Mouse (Mus musculus) c-Kit-positive CD71-positive TER-119-negative erythroid progenitor cells, embryonic 14.5 days (primary cell): ENCODE results near the gene Lrrc45.
A peak's percentile ranks its signal among the peaks of the same experiment; 100 is the strongest.

Source experiments
- DNase-seq: peaks from one replicate; pipeline ENCODE4 v3.0.0-alpha.2; 2013; ENCODE audit warnings: low read depth

Gene Lrrc45

GRCm38 (mm10) chr11:120704486-120705325, 9.0 kb upstream of the Lrrc45 start:
- DNase-seq, result no peak

DNA sequence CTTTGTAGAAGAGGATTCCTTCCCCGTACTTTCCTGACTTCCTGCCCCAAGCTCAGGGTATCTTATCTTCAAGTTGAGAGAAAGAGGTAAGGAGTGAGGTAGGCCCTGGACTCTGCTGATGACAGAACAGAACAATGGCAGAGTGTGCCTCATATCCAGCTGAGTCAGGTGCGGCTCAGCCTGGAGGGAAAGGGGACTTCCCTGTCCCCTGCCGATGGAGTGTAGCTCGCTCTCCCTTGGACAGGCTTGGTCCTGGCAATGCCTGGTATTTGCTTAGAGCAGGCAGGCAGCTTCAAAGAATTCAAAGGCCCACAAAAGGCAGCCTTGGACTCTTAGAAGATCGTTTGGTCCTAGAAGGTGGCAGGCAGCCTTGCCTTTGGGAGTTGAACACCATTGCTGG, 7.6 kb upstream of the Lrrc45 start:
- DNase-seq, result no peak

- DNase-seq, result no peak
These were observed 6.5 kb upstream of the Lrrc45 start for GRCm38 (mm10) chr11:120707225-120707624.

GRCm38 (mm10) chr11:120707969-120708368, 5.8 kb upstream of the Lrrc45 start:
- no peak for DNase-seq

- DNase-seq, result no peak
These were observed 4.2 kb upstream of the Lrrc45 start for GRCm38 (mm10) chr11:120709551-120709950.

DNA sequence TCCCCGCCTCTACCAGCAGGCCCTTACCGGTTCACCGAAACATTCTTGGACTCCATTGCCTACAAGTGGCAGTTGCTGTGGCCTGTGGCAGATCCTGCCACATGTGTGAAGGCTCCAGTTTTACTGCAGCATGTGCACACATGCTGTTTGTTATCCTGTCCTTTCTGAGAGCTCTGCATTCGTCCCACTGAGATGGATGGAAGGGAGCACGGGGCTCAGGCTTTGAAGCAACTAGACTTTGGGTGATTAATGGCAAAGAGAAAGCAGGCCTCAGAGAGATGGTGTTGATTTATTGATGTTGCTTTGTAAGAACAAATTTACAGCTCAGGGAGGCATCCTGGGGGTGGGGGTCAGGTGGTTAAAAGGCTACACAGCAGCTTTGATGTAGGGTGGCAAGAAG, 3.1 kb upstream of the Lrrc45 start:
- DNase-seq, result no peak

- DNase-seq, result no peak
These were observed 1.6 kb upstream of the Lrrc45 start for GRCm38 (mm10) chr11:120711980-120712604.

DNA sequence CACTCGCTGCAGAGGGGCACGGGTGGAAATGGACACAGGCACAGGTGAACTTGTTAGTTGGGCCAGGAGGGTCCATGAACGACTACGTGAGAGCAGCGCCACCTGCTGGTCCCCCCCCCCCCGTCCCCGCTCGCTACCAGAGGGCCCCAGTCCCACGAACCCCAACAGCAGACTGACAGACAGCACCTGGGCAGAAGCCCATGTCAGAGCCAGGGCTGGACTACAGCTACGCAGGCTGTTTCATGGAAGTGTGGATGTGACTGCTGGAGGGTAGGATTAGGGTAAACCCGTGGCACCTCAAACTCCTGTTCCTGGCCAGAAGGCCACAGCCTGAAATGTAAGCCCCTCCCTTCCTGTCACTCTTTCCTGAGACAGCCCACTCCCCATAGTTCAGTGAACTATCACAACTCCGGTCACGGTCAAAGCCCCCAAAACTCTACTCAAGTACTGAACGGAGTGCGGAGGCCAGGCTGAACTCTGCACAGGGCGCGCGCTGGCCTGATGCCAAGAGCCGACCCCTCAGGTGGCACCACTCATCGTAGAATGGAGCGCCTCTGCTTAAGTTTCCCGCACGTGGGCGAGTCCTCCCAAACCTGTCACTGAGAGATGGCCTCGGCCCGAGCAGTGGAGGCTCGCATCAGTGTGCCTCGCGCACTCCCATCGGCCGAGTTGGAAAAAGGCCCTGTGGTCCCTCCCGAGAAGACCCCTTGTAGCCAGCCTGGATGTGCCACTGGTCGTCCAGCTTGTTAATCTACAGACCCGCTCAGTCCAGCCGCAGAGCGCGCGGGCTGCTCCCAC, 755 bp upstream of the Lrrc45 start:
- peak; percentile 55 for DNase-seq

- no peak for DNase-seq
These were observed 821 bp downstream of the Lrrc45 start for GRCm38 (mm10) chr11:120714546-120714945.

- DNase-seq, result no peak
These were observed 1.4 kb downstream of the Lrrc45 start for GRCm38 (mm10) chr11:120715131-120715530.

DNA sequence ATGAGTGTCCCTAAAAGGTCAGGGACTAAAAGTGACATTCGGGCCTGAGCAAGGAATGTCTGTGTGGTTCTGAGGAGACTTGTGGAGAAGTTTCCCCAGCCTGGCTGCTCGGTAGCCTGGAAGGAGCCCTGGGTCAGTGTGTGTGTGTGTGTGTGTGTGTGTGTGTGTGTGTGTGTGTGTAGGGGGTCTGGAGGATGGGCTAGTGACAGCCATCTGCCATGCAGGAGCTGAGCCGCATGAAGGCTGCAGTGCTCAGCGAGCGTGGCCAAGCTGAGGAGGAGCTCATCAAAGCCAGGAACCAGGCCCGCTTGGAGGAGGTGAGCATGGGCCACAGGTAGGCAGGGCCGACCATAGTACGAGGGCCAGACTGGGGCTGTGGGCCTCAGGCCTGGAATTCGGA, 5.5 kb downstream of the Lrrc45 start:
- no peak for DNase-seq

DNA sequence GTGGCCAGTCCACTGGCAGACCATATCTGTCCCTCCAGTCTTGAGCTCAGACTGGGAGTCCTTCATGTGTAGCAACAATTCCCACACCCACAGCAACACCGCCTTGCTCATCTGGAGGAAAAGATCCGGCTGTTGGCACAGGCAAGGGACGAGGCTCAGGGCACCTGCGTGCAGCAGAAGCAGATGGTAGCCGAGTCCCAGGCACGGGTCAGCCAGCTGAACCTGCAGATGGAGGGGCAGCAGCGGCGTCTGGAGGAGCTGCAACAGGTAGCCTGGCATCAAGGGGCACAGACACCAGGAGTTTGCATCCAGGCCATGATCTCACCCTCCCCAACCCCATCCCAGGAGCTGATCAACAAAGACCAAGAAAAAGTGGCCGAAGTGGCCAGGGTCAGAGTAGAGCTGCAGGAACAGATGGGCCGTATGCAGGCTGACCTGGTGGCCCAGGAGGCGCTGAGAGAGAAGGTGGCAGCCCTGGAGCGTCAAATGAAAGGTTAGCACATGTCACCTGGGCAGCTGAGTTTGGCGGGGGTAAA, 6.2 kb downstream of the Lrrc45 start:
- no peak for DNase-seq

GRCm38 (mm10) chr11:120720450-120720849, 6.7 kb downstream of the Lrrc45 start:
- DNase-seq, result peak; percentile 92

DNA sequence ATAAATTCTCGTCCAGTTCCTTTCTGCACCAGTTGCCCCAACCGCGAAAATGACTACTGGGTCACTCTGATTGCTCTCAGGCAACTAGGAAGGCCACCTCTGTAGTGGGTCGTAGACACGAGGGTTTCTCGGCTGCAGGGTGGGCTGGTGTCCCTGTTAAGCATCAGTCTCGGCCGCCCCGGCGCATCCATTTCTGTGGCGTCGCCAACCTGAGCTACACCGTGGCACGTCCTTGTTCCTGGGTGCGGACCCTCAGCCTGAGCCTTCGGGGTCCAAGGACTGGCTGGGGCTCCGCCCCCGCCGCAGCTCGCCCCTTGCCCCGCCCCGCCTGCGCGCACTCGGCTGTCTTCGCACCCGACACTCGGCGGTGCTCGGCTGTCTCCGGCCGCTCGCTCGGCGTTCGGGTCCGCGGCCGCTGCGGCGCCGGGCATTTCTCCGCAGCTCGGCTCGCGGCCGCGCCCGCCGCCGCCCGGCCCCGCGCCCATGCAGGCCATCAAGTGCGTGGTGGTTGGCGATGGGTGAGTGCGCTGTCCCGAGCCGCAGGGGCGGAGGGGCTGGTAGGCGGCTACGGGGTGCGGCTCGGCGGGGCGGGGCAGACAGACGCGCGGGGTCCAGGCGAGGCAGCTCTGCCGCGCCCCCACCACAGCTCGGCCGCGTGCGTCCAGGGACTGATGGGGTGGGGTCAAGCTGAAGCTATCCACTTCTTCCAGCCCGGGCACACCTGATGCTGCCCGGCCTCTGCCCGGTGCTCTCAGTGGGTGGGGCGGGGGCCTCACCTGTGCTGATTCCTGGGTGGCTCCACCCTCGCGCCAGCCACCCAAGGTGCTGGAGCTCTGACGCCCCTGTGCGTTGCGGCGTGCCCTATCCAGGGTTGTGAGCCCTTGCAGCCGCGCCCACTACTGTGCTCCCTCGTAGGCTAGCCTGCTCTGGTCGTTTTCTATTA, 7.7 kb downstream of the Lrrc45 start, which contains the start of gene Rac3:
Gene Rac3 (plus strand): TSS at position 347 of the 943 bp plus-strand sequence.
- no peak for DNase-seq

GRCm38 (mm10) chr11:120722067-120722630, 8.4 kb downstream of the Lrrc45 start:
- no peak for DNase-seq

DNA sequence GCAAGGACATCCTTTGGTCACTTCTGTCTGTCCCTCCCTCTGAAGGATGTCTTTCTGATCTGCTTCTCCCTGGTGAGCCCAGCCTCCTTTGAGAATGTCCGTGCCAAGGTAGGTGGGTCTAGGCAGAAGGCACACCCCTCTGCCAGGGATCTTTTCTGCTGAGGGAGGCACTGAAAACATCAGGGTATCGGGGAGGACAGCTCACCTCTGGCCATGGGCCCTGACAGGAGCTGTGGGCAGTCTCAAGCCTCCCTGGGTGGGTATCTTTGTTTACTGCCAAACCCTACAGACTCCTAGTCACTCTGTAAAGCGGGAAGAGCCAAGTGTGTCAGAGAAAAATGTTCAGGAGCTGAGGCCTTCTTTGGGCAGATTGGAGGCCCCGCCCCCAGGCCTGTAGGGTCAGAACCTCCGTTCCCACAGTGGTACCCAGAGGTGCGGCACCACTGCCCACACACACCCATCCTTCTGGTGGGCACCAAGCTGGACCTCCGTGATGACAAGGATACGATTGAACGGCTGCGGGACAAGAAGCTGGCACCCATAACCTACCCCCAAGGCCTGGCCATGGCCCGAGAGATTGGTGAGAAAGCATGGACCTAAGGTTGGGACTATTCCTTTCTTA, 9.1 kb downstream of the Lrrc45 start:
- no peak for DNase-seq

DNA sequence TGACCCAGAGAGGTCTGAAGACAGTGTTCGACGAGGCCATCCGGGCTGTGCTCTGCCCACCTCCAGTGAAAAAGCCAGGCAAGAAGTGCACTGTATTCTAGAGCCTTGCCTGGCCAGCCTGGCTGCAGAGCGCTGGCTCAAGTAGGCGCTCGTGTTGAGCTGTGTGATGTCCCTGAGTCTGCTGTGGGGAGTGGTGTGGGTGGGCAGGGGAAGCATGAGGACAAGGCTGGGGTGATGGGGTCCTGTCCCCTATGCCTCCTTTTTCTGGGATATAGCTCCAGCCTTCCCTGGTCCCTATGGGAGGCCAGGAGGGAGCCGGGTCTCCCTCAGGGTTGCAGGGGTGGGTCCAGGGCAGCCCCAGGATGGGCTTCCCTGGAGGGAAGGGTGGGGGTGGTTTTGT, 9.8 kb downstream of the Lrrc45 start:
- no peak for DNase-seq

- DNase-seq, result no peak
These were observed 12.8 kb downstream of the Lrrc45 start for GRCm38 (mm10) chr11:120726243-120727168.

DNA sequence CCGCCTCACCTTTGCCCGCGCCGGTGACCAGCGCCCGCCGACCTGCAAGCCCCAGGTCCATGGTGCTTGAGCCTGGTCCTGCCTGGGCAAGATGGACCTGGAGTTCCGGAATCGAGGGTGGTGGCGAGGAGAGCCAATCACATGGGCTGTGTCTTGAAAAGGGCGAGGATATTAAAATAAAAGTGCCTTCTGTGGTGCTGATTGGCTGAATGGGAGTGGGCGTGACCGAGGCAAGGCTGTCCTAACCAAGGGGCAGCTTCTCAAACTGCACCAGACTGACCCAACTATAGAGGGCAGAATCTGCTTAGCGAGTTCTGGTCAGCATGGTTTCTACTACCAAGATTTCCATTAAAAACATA, 13.4 kb downstream of the Lrrc45 start, which contains the start of gene Dcxr:
Gene Dcxr (minus strand): TSS at position 113 of the 359 bp plus-strand sequence.
- peak; percentile 90 for DNase-seq
